Mouse (Mus musculus): ENCODE results near the gene Shisa5.

Gene Shisa5

DNA sequence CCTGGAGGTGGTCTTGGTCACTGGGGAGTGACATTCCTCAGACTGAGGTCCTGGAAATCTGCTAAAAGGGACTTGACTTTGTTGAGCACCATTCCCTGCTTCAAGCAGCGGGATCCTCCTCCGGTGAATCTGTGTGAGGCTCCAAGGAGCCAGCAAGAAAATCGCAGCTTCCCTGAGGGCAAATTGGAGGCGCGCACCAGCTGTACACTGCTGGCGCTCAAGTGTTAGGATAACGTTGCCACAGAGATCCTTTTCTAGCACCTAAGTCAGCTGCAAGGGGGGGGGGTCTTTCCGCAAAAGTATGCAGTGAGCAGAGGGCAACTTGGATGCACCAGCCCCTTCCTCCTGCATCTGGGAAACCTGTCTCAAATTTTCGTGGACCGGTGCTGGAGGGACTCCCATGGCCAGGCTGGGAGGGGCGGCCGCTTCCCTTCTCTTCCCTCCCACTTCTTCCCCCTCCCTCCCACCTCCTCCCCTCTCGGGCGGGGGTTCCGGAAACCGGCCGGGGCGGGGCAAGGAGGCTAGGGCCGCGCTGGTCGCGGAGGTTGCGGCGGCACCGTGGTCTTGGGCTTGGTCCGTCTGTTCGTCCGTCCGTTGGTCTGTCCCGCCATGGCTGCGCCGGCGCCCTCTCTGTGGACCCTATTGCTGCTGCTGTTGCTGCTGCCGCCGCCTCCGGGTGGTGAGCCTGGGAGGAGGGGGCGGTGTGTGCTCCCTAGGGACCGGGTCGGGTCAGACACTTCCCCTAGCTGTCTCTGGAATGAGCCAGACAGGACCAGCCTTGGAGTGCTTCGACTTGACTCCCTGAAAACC lies at the start of gene Shisa5:
TSS of gene Shisa5 (plus strand) at position 480 of the 810 bp plus-strand sequence.
- DNase-seq = peak; percentile 84

DNA sequence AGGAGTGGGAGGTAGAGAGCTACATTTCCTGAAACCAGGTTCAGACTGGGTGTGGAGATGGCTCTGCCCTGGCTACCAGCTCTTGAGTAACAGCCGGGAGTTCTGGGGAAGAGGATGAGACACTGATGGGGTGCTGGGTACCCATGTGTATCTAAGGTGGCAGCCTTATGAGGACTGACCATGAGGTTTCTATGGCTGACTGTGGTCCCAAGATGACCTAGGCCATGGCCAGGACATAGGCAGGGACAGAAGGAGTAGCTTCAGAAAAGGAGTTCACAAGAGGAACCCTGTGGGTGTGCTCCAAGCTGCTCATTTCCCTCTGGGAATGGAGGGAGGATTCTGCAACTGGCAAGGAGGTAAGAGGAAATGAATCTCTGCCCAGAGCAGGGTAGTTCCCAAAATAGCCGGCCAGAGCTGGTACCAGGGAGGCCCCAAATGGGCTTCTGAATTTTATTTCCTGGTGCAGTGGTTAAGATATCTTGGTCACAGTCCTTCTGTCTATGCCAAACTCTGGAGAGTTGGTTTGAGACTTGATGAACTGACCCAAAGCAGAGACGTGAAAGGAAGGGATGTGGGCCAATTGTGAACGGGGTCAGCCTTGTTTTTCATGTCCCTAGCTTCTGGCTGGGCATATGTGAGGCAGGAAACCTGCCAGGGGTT lies 48.4 kb upstream of the Shisa5 start:
- no peak for DNase-seq

DNA sequence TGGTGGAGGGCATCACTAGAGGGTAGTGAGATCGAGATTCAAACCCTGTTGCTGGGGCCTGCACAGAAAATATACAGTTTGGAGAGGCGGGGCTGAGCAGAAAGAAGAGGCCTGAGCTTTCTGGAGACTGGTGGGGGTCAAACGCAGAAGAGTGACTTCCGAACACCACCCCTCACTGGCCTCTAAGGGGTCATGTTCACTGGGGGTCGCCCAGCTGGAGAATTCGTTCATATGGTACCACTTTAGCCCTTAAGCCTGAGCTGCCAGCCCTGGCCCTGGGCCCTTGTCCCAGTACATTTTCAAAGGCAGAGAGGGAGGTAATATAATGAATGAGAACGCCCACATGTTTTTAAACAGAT lies 47.9 kb upstream of the Shisa5 start:
- DNase-seq = no peak

DNA sequence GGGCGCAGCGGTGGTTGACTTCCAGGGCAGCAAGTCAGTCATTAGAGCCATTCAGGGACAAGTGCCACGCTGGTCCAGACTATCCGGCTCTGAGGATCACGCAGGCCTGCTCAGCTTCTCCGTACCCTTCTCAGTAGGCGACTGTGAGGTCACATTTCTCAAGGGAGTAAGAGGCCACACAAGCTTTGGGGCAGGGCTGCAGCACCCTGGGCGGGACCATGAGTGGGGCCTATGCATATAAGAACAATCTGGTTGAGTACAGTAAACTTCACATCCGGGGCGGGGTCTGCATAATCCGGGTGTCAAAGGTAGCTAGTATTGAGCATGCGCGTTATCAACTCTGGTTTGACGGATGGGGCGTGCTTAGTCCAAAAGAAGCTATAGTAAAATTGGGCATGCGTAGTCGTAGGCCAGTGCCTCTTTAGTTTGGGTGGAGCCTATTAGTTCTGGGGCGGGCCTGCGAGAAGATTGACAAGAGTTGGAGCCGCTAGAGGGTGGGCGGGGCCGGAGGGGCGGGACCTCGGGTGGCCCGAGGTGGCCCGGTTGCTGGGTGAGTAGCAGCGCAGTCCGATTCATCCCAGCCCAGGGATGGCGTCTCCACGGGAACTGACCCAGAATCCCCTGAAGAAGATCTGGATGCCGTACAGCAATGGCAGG lies 46.8 kb upstream of the Shisa5 start, which contains the start of gene Pfkfb4:
TSS of gene Pfkfb4 (plus strand) at position 351 of the 657 bp plus-strand sequence.
- DNase-seq = peak; percentile 94

DNA sequence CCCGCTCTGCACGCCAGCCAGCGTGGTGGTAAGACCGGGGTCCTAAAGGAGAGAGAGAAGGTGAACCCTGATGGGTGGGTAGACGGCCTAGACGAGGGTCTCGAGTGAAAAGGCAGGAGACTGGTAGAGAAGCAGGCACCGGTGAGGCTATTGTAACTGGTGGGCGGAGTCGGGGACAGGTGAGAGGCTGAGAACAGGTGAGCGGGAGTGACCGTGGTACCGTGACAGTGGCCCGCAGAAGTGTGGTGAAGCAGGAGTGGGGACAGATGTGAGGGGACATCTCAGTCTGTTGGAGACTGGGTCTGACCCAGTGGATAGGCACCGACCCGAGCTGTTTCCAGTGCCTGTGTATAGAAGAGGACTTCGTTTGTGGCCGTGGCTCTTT lies 46.3 kb upstream of the Shisa5 start:
- no peak for DNase-seq

DNA sequence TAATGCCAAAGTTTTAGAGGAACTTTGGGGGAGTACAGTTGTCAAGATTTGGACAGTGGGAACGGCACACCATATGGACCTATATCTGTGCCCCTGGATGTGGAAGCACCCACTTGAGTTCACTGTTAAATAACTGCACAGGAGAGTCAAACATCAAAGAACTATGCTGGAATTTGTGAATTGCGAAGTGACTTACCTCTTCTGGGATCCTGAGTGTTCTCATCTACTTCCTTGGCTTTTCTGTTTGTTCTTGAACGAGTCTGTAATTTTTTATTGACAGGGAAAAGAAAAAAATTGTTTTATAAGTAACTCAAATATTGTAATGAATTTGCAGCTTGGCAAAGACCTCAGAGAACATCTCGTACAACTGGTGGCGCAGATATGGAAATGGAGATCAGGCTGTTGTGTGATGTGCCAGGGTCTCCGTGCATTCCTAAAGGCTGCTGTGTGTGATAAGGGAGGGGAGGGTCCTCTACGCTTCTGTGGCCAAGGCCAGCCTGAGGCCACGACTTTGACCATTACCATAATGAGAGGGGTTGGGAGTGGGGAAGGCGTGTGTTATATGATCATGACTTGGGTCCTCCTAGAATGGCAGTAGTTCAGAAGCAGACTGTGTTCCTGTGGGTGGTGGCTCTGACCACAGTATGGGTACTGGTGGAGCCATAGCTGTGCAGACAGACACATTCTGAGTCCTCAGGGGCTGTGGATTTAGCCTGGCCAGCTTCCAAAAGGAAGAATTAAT lies 45.6 kb upstream of the Shisa5 start:
- DNase-seq = no peak

DNA sequence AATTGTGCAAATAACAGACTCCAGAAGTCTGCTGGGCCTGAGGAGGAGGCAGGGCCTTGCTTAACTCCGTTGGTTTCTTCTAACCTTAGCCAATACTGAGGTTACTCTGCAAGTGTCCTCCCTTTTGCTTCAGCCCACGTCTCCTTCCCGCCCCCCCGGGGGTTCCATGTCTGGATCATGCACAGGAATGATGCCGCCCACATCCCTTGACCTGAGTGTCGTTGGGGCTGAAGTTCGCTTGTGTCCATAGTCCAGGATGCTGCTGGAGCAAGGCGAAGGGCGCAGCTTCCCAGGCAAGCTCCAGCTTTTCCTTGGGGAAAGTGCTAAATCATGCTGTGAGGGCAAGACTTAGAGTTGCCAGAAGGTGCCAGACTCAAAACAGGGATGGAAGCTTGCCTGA lies 42.0 kb upstream of the Shisa5 start:
- DNase-seq = no peak

DNA sequence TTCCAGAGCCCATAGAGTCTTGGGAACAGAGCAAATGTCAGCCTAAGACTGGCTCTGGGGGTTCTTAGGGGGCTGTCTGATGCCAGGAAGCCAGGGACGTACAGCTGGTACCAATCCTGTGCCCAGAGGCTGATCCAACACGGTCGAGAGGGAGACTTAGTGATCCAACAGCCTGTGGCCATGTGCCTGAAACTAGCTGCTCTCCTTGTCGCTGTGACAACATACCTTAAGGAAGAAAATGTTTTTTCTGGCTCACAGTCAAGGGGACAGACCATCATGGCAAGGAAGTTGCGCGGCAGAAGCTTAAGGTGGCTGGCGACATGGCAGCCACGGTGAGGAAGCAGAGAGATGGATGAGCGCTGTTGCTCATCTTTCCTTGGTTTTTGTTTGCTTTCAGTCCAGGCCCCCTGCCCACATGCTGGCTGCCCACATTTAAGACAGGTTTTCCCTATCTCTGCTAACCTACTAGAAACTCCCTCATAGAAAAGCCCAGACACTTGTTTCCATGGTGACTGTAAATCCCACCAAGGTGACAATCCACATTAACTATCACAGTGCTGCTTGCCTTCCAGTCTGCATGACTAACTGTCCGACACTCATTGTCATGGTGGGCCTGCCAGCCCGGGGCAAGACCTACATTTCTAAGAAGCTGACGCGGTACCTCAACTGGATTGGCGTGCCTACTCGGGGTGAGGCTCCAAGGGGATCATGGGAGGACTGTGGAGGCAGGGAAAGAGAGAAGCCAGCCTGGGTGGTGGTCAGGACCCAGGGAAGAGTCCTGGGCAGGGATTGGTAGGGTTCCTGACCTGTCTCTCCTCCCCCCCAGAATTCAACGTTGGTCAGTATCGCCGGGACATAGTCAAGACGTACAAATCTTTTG lies 39.8 kb upstream of the Shisa5 start:
- DNase-seq = no peak

DNA sequence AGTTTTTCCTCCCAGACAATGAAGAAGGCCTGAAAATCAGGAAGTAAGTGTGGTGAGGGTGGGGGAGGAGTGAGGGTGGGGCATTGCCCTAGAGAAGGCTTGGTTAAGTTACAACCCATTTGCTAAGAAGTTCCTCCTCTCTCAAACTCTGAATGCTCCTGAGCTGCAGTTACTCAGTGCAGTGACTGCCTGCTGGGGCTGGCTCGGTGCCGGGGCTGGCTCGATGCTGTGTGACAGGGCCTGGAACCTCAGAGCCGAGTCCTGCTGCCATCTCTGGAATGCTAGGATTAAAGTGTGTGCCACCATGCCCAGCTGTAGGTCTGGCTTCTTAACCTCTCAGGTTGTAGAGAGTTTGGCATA lies 39.2 kb upstream of the Shisa5 start:
- DNase-seq = no peak

DNA sequence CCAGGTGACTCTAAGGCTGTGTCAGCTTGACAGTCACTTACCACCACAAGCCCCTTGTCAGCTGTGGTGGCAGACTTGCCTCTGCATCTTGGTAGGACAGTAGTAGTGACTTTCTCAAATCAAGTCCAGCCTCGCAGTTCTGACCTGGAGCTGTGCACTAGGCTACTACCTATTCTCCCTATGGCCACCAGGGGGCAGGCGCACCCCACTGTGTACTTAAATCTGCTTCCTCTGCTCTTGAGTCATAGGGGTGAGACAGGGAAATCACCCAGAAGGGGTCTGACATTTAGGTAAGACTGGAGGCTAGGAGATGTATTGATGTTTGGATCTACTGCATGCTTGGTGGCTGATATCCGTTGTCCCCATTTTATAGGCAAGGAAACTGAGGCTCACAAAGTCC lies 37.6 kb upstream of the Shisa5 start:
- DNase-seq = peak; percentile 70

DNA sequence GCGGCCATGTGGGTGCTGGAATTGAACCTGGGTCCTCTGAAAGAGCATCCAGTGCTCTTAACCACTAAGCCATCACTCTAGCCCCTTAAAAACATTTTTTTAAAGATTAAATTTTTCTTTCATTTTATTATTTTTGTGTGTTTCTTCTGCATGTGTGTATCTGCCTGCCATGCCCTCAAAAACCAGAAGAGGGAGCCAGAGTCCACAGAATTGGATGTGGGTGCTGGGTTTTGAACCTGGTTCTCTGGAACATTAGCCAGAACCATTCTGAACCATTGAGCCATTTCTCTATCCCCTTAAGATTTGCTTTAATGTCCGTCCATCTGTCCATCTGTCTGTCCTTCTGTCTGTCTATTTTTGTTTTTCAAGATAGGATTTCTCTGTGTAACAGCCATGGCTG lies 35.2 kb upstream of the Shisa5 start:
- DNase-seq = peak; percentile 59

DNA sequence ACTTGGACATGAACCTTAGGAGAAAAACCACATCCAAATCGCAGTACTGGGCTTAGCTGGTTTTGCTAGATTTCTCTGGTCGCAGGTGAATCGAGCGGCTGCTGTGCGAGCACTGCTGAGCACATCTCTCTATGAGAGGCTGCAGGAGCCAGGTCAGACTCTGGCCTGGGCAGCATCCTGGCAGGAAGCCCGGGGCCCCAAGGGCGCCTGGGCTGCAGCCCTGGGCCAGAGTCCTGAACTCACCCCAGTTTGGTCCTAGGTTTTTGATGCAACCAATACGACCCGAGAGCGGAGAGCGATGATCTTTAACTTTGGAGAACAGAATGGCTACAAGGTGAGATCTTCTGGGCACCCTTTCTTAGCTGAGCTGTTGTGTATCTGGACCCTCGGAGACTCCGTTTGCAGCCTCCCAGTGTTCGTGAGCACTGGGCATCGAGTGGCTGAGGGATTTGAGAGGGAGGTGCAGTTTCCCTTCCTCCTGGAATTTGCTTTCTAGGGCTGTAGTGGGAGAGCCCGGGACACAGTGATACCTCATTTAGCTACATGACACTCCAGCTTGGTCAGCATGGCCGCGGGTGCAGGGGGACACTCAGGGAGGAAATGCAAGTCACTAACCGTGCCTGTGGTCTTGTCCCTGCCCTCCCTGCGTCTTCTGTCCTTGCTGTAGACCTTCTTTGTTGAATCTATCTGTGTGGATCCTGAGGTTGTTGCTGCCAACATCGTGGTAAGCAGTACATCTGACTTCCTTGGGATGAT lies 31.2 kb upstream of the Shisa5 start:
- DNase-seq = no peak

DNA sequence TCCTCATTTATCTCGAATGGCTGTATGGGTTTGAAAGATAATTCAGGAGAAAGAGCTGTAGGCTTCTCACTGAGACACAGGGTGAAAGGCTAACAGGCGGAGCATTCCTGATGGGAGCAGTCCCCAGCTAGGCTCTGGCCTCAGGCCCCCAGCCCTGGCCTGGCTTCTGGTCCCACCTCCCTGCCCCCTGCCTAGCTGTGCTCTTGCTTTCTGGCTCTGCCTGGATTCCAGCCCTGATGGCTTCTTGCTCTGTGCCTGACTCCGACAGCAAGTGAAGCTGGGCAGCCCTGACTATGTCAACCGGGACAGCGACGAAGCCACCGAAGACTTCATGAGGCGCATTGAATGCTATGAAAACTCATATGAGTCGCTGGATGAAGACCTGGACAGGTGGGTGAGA lies 30.3 kb upstream of the Shisa5 start:
- DNase-seq = no peak

DNA sequence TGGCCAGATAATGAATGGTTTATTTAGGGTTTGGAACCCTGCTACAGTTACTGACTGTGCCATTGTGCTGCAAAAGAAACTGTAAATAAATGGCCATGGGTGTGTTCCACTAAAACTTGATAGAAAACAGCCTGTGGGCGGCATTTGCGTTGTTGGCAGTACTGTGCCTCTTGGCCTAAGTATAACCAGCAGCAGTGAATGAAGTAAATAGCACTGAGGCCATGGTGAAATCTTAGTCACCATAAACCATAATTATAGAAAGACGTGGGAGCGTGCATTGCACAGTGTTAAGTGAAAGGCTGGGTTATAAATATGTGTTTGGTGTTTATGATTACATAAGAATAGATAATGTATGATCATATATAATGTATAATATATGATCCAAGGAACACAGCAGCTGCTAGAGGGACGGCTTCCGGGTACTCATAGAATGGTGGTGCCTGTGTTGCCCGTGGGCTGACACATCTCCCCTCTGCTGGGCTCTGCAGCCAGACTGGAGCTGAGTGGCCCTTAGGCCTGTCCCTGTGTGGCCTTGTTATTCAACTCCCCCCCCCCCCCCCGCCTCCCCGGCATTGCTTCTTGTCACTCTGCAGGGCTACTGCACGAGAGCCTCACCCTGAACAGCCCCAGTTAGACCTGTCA lies 29.2 kb upstream of the Shisa5 start:
- no peak for DNase-seq

DNA sequence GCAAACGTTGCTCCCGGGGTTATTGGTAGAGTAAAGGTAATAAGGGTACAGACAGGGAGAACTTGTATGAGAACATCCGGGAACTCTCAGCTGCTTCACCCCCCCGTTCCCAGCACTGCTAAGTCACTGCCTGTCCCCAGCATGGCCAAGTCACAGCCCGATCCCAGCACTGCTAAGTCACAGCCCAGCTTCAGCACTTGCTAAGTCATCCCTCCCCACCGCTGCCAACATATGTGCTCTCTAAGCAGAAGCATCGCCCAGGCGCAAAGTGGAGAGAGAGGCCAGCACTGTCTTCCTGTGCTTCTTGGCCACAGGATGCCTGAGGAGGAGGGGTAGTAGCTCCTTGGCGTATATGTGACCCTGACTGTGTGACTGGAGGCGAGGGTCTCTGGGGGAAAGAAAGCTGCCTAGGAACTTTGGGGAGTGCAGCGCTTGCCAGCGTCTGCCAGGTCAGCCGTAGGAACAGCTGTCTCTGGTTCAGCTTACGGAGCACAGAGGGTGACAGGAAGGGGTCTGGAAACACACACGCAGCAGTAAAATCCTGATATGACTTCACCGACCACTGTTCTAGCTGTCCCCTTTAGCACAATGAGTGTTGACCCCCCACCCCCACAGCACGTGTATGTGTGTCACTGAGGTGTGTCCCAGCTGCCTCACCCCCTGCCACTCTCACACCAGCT lies 28.6 kb upstream of the Shisa5 start:
- DNase-seq = no peak

DNA sequence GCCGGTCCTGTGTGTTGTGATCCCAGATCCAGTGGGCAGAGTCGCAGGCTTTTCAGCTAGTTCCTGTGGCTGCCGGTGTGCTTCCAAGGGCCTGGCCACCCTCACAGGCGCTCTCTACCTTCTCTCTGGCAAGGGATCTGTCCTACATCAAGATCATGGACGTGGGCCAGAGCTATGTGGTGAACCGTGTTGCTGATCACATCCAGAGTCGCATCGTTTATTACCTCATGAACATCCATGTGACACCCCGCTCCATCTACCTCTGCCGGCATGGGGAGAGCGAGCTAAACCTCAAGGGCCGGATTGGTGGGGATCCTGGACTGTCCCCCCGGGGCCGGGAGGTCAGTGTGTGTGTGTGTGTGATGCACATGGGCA lies 28.1 kb upstream of the Shisa5 start:
- no peak for DNase-seq

DNA sequence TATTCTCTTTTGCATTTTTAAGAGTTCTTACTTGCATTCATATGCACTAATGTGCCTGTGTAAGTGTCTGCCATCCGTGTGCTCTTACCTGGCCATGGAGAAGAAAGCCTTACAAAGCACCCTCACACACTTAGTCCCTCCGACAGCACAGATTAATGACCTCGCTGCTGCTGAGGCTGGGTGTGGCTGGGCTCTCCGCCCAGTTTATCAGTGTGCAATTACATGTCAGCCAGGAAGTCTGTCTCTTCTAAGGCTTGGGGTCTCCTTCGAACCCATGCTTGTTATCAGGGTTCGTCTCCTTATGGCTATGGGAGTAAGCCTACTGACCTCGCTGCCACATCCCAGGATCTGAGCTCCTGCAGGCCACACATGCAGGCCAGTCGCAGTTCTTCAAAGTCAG lies 23.0 kb upstream of the Shisa5 start:
- no peak for DNase-seq

DNA sequence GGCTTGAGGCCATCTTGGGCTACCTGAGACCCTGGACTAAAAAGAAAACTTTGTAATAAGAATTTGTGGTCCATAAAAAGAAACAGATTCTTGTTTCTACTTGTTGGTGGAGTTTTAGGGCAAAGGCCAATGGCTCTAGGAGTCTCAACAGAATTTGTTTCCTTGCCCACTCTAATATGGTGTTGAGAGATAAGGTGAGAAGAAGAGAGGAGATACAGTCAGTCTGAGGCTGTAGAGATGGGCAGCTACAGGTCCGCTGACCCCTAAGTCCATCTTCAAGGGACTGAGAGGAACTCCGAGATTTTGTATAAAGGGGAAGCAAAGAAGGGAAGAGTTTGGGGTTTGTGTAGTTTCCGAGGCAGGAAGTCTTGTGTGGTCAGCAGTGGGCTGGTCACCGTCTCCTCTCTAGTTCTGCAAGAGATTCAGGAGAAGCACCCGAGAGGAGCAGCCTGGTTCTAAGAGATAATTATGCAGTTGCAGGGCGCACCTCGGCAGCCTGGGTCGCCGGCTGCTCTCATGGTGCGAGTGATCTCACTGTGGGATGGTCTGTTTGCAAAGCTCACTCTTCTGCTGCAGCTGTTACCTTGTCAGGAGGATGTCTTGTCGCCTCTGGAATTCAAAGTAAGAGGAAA lies 21.3 kb upstream of the Shisa5 start:
- DNase-seq = no peak

DNA sequence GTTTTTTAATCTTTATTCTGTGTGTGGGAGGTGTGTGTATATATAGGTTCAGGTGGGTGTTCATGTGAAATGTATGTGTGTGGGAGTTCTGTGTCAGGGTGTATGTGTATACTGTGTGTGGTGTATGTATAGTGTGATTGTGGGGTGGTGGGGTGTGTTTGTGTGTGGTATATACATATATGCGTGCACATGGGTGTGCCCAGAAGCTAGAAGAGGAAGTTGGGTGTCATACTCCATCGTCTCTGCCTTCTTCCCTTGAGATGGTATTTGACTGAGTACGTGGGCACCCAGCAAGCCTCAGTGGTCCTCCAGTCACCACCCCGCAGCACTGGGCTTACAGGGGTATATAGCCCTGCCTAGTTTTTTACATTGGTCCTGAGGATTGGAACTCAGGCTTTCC lies 16.9 kb upstream of the Shisa5 start:
- no peak for DNase-seq
